Mouse (Mus musculus): Measurements from ENCODE around the gene Naa20. TPM values are rescaled to one million over a fixed set of nuclear protein-coding genes. Genes with fewer than 3 reads are reported as not detected.

Gene Naa20
- total RNA-seq, 2 experiments from 2014 or later = 54.9 to 55.0 TPM

DNA sequence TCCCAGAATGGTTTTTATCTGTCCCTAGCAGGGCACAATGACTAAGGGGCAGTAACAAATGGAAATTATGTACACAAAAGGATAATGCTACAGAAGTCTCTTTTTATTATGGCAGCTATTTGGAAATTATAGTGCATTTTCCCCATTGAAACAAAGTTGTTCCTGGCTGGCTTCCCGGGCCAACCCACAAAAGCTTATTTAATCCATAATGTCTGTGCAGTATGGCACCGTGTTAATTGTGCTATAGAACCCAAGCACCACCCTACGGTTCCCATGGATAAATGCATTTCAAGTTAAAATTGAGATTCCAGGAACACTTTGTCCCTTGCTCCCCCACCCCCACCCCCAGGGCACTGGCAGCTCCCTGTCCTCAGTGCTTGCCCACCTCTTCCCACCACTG lies 42.4 kb downstream of the Naa20 start:
- no peak for DNase-seq
- intact Hi-C loops (cut with DNase I) = no loop called here

DNA sequence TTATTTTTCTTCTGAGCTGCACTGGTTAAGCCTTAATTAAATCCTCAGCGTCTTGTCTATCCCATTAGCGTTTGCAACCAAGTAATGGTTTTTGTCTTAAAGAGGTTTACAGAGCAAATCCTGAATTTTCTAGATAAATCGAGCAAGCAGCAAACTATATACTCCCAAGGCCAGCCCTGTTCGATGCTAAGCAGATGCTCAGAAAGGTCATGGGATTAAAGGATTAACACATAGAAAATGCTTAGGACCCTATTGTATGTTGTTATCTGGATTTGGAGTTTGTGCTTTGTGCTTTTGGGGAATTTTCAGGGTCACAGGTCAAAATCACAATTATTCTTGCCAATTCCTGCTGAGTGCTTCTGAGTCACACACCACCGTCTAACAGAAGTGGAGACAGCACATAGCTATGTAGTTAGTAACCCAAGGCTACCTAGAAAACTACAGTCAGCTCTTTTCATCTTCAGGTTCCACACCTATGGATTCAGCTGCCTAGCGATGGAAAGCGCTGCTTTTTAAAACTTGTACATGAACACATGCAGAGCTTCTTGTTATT lies 46.6 kb downstream of the Naa20 start:
- DNase-seq = no peak
- intact Hi-C loops (cut with DNase I) = no loop called here

DNA sequence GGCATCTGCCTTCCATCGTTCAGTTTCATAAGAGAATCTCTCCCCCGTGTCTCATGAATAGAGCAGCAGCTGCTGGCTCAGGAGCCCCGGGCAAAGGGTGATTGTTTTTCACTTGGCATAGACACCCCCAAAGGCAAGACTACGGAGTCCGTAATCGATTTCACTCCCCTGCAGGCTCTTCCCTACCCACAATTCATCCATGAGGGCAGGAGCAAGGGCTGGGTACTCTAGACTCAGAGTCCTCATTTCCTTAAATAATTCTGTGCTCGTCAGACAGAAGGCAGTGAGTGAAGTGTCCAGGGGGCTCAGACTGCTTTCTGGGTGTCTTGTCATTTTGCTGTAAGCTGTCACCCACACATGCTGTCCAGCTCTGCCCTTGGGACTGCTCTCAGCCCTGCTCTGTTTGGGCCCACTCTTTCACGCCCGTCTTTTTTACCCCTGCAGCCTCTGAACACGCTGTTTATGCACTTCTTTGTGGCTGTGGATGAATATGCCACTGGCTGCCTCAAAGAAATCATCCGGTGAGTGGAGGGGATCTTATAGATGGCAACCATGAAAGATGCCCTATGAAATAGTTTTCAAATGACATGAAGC lies 47.7 kb downstream of the Naa20 start:
- intact Hi-C loops (cut with DNase I) = loop anchor here (10.0 kb wide), 1 partner anchor 265 kb away; no protein-coding TSS in a partner anchor

DNA sequence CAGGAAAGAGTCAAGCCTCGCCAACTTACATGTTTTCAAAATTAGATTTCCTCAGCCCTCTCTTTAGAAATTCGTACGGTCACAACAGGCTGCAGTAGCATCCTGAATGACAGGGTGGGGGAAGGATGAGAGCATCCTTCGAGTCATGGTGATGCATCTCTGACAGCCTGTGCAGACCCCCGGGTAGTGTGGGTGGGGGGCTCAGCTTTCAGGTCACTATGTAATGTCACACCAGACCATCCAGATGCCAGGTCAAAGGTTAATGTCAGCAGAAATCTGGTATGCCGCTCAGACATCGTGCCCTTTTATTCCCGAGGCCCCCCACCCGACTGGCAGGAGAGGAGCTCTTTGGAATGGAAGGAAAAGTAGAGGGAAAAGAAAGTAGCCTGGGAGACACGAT lies 48.3 kb downstream of the Naa20 start:
- intact Hi-C loops (cut with DNase I) = loop anchor here (10.0 kb wide), 1 partner anchor 265 kb away; no protein-coding TSS in a partner anchor

More for the DNA sequence above, 47.7 kb downstream of the Naa20 start:
- no peak for DNase-seq

GRCm38 (mm10) chr2:145952726-145953125 lies 50.8 kb downstream of the Naa20 start:
- no peak for DNase-seq
- intact Hi-C loops (cut with DNase I) = loop anchor here (10.0 kb wide), 1 partner anchor 262 kb away; no protein-coding TSS in a partner anchor

More for the DNA sequence above, 48.3 kb downstream of the Naa20 start:
- DNase-seq = no peak

DNA sequence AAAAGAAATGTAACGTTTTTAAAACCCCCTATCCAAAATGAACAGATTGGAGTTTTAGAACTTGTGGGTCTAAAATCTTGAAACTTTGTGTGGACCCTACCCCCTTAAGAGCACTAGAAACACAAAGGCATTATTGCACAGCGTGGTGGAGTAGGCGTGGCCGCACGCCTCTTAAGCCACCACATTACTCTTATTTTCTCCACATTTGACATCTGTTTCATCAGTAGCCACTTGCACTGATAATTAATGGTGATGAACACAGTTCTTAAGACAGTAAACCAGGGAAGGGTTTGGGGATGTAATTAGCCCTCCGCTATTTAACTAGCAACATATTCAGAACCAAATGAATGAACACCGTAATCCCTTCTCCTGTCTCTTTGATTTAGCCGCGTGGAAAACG lies 53.9 kb downstream of the Naa20 start:
- intact Hi-C loops (cut with DNase I) = loop anchor here (10.0 kb wide), 1 partner anchor 259 kb away; no protein-coding TSS in a partner anchor
- no peak for DNase-seq

DNA sequence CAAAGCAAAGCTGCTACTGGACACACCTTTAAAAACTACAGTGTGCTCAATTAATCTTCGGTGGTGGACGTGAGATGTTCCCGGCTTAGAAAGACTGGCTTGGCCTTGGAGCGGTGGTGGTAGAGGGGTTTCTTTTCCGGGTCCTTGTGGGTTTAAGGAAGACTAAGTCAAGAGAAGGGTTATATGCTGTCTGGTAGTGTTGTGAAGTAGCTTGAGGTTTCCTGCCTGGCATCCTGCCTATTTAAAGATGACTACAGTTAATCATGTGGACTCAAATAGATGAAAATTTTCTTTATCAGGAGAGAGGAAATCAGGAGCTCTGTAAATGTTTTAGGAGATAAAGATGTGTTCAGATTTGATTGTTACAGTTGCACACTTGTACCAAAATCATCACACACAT lies 54.4 kb downstream of the Naa20 start:
- intact Hi-C loops (cut with DNase I) = loop anchor here (10.0 kb wide), 1 partner anchor 258 kb away; no protein-coding TSS in a partner anchor
- DNase-seq = no peak

GRCm38 (mm10) chr2:145957450-145957849 lies 55.6 kb downstream of the Naa20 start:
- no peak for DNase-seq

DNA sequence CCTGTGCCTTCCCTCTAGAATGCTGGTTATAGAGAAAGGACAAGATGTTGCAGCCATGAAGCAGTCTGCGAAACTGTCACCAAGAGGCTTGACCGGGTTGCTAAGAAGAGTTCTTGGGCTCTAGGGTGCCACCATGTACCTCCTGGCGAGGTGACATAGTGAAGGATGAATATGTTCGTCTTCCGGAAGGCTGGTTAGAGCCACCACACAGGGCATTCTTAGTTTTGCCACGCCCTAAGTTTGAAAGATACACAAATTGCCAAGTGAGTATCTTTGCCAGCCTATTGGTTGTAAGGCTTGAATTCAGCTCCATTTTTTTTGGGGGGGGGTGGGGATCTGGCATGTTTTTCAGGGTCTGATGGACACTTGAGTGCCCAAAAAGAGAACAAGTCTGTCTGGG lies 56.2 kb downstream of the Naa20 start:
- intact Hi-C loops (cut with DNase I) = loop anchor here (2.0 to 10.0 kb wide), 2 partner anchors 257 to 457 kb away; no protein-coding TSS in a partner anchor
- DNase-seq = no peak

More at GRCm38 (mm10) chr2:145957450-145957849, 55.6 kb downstream of the Naa20 start:
- intact Hi-C loops (cut with DNase I) = loop anchor here (10.0 kb wide), 1 partner anchor 257 kb away; no protein-coding TSS in a partner anchor

DNA sequence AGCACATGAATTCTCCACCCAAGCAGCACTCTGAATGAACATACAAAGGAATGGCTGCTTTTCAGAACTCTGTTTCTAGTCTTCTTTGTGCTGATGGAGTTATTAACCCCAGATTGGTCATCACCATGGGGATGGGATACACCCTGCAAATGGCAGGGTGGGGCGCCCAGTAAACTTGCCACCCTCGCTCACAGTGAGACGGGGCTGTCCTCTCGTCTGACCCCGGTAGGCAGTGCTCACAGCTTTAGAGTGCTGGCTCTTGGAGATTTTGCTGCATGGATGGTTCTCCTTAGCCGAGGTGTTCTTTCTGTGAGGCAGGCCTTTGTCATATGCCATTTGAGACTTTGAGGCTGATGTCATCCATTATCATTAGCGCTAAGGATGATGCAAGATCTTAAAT lies 56.7 kb downstream of the Naa20 start:
- intact Hi-C loops (cut with DNase I) = loop anchor here (2.0 to 10.0 kb wide), 2 partner anchors 256 to 456 kb away; no protein-coding TSS in a partner anchor
- no peak for DNase-seq

DNA sequence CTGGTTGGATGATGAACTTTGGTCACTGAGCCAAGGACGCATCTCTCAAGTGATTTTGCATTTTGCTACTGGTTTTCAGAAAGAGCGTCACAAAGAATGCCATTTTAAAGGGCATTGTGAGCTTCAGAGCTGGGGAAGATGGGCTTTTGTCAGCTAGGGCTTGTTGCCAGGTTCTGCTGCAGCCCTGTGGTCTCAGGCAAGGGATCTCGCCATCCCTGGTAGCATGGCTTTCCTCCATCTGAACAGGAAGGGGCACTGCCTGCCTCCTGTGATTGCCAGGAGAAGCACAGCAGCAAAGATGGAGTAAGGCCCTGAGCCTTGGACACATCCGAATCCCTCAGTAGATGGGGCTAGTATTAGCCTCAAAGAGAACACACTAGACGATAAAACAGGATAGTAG lies 60.0 kb downstream of the Naa20 start:
- intact Hi-C loops (cut with DNase I) = no loop called here
- no peak for DNase-seq

Small RNAs within 50 kb of the gene (microRNA-seq; reads per million reads assigned to microRNA genes)
- gene Gm25026 = 0 reads per million in 2 experiments

Other genes starting within 250 kb of the Naa20 start
- gene Rin2, start 226.9 kb upstream of the Naa20 start, total RNA-seq (2021) = 10 to 100 TPM; 10.2 to 11.5 TPM
- not detected for gene Cfap61, start 32.7 kb downstream of the Naa20 start, total RNA-seq (2021)
- gene Crnkl1, start 32.9 kb downstream of the Naa20 start, total RNA-seq (2021) = 10 to 100 TPM; 11.2 to 15.0 TPM